Mouse (Mus musculus) CH12.LX (cell line): ENCODE results near the gene Sac3d1. TPM values are rescaled to one million over a fixed set of nuclear protein-coding genes. Genes with fewer than 3 reads are reported as not detected.
A peak's percentile ranks its signal among the peaks of the same experiment; 100 is the strongest.

ENCODE experiments used
- DNase-seq: peaks from one replicate; pipeline ENCODE4 v3.0.0-alpha.2; 2013; ENCODE audit errors: extremely low read depth
- H3K27ac ChIP-seq: 2 replicates; pipeline ENCODE4 v1.5.1; 2012; ENCODE audit warnings: low read depth, mild to moderate bottlenecking, control low read depth, moderate library complexity; ENCODE audit not compliant: insufficient read depth
- H3K27me3 ChIP-seq: replicated peaks from 2 replicates; pipeline ENCODE3; 2012; ENCODE audit warnings: inconsistent platforms
- H3K36me3 ChIP-seq, 2 experiments: replicated peaks in 1 of 2; 2 replicates each; pipeline versions ENCODE3 to v1.6.1; 2012; ENCODE audit warnings: inconsistent platforms in 1 of 2, low read length in 1 of 2, mild to moderate bottlenecking in 1 of 2, mixed read lengths in 1 of 2, moderate library complexity in 1 of 2; ENCODE audit not compliant: control insufficient read depth in 1 of 2, insufficient read depth in 1 of 2
- H3K4me1 ChIP-seq, 2 experiments: 2 replicates each; pipeline ENCODE4 v1.6.1; 2012; ENCODE audit warnings: inconsistent platforms in 1 of 2, moderate library complexity in 1 of 2; ENCODE audit not compliant: insufficient read depth in 2 of 2, control insufficient read depth in 1 of 2
- H3K4me2 ChIP-seq: 2 replicates; pipeline ENCODE4 v1.6.1; 2012; ENCODE audit warnings: low read depth, mild to moderate bottlenecking, control low read depth; ENCODE audit not compliant: poor library complexity, insufficient read depth, severe bottlenecking
- H3K4me3 ChIP-seq, 3 experiments: fragments of 150-350 bp in 1 of 3; sonication (generic) in 1 of 3; replicated peaks in 1 of 3; 2 replicates each; pipeline versions ENCODE3 to v1.5.1; 2011 to 2012; ENCODE audit warnings: low read depth in 2 of 3, low read length in 2 of 3, mild to moderate bottlenecking in 2 of 3, moderate library complexity in 2 of 3, control low read depth in 1 of 3, improper control_type of control experiment in 1 of 3, inconsistent platforms in 1 of 3, mixed read lengths in 1 of 3; ENCODE audit not compliant: poor library complexity in 1 of 3
- H3K79me2 ChIP-seq: replicated peaks from 2 replicates; pipeline ENCODE4 v1.6.1; 2012; ENCODE audit warnings: mild to moderate bottlenecking, moderate library complexity; ENCODE audit not compliant: control insufficient read depth, poor library complexity, insufficient read depth, severe bottlenecking; ENCODE audit errors: extremely low read depth
- H3K9ac ChIP-seq: 2 replicates; pipeline ENCODE4 v1.6.1; 2012; ENCODE audit warnings: low read depth, mild to moderate bottlenecking, control low read depth, moderate library complexity; ENCODE audit not compliant: insufficient read depth
- H3K9me3 ChIP-seq: replicated peaks from 2 replicates; pipeline ENCODE3; 2012; ENCODE audit warnings: low read length, inconsistent platforms, mixed read lengths
- CHD2 ChIP-seq: IDR thresholded peaks from 2 replicates; pipeline ENCODE4 v1.6.1; 2011; ENCODE audit warnings: low read length, improper control_type of control experiment
- CTCF ChIP-seq, 2 experiments: IDR thresholded peaks in 1 of 2; conservative IDR thresholded peaks in 1 of 2; 2 replicates each; pipeline ENCODE4 v1.5.1; 2011 to 2012; ENCODE audit warnings: low read depth in 2 of 2, low read length in 2 of 2, improper control_type of control experiment in 1 of 2, inconsistent platforms in 1 of 2, mild to moderate bottlenecking in 1 of 2, moderate library complexity in 1 of 2
- E2F4 ChIP-seq: IDR thresholded peaks from 2 replicates; pipeline ENCODE4 v1.6.1; 2011; ENCODE audit warnings: low read depth, low read length, improper control_type of control experiment; ENCODE audit not compliant: insufficient replicate concordance
- ELF1 ChIP-seq: IDR thresholded peaks from 2 replicates; pipeline ENCODE4 v1.6.1; 2014; ENCODE audit warnings: low read depth, mild to moderate bottlenecking, inconsistent platforms, low read length, improper control_type of control experiment
- EP300 ChIP-seq: IDR thresholded peaks from 2 replicates; pipeline ENCODE4 v1.6.1; 2011; ENCODE audit warnings: low read length, improper control_type of control experiment
- GABPA ChIP-seq: IDR thresholded peaks from 2 replicates; pipeline ENCODE4 v1.6.1; 2012; ENCODE audit warnings: low read depth, low read length, improper control_type of control experiment, inconsistent platforms; ENCODE audit not compliant: insufficient replicate concordance
- IRF4 ChIP-seq: IDR thresholded peaks from 2 replicates; pipeline ENCODE4 v1.6.1; 2014; ENCODE audit warnings: low read depth, mild to moderate bottlenecking, inconsistent platforms, low read length, improper control_type of control experiment
- MAFK ChIP-seq: IDR thresholded peaks from 2 replicates; pipeline ENCODE4 v1.6.1; 2011; ENCODE audit warnings: low read length, improper control_type of control experiment; ENCODE audit not compliant: insufficient replicate concordance
- MEF2A ChIP-seq: IDR thresholded peaks from 2 replicates; pipeline ENCODE4 v1.6.1; 2014; ENCODE audit warnings: low read depth, mild to moderate bottlenecking, inconsistent platforms, low read length, improper control_type of control experiment, borderline replicate concordance
- MXI1 ChIP-seq: IDR thresholded peaks from 2 replicates; pipeline ENCODE4 v1.6.1; 2011; ENCODE audit warnings: mild to moderate bottlenecking, low read depth, low read length, improper control_type of control experiment
- NRF1 ChIP-seq: IDR thresholded peaks from 2 replicates; pipeline ENCODE4 v1.6.1; 2014; ENCODE audit warnings: low read depth, mild to moderate bottlenecking, inconsistent platforms, low read length, improper control_type of control experiment, moderate library complexity
- PAX5 ChIP-seq: IDR thresholded peaks from 2 replicates; pipeline ENCODE4 v1.6.1; 2012; ENCODE audit warnings: low read length, inconsistent platforms, mixed read lengths
- RAD21 ChIP-seq: IDR thresholded peaks from 2 replicates; pipeline ENCODE4 v1.6.1; 2011; ENCODE audit warnings: low read depth, mild to moderate bottlenecking, low read length, improper control_type of control experiment, moderate library complexity
- RCOR1 ChIP-seq: conservative IDR thresholded peaks from 2 replicates; pipeline ENCODE4 v1.6.1; 2012; ENCODE audit warnings: low read depth, mild to moderate bottlenecking, inconsistent platforms, low read length, improper control_type of control experiment
- SIN3A ChIP-seq: IDR thresholded peaks from 2 replicates; pipeline ENCODE4 v1.6.1; 2012; ENCODE audit warnings: low read length, improper control_type of control experiment, inconsistent platforms
- SMC3 ChIP-seq: IDR thresholded peaks from 2 replicates; pipeline ENCODE4 v1.6.1; 2011; ENCODE audit warnings: low read depth, low read length, improper control_type of control experiment
- TCF12 ChIP-seq: IDR thresholded peaks from 2 replicates; pipeline ENCODE4 v1.6.1; 2014; ENCODE audit warnings: low read depth, mild to moderate bottlenecking, inconsistent platforms, low read length, improper control_type of control experiment
- UBTF ChIP-seq: IDR thresholded peaks from 2 replicates; pipeline ENCODE4 v1.6.1; 2012; ENCODE audit warnings: low read depth, mild to moderate bottlenecking, inconsistent platforms, low read length, improper control_type of control experiment, moderate library complexity
- ZC3H11A ChIP-seq: IDR thresholded peaks from 2 replicates; pipeline ENCODE4 v1.6.1; 2012; ENCODE audit warnings: low read depth, mild to moderate bottlenecking, inconsistent platforms, low read length, improper control_type of control experiment
- ZKSCAN1 ChIP-seq: IDR thresholded peaks from 2 replicates; pipeline ENCODE4 v1.6.1; 2012; ENCODE audit warnings: low read depth, inconsistent platforms, low read length, improper control_type of control experiment, borderline replicate concordance
- ZMIZ1 ChIP-seq: IDR thresholded peaks from 2 replicates; pipeline ENCODE4 v1.6.1; 2012; ENCODE audit warnings: low read depth, mild to moderate bottlenecking, inconsistent platforms, low read length, improper control_type of control experiment
- ZNF384 ChIP-seq: IDR thresholded peaks from 2 replicates; pipeline ENCODE4 v1.6.1; 2012; ENCODE audit warnings: low read depth, low read length, improper control_type of control experiment, inconsistent platforms
- dilution Hi-C: fragments of 300-500 bp; cut with MboI; formaldehyde crosslinking; loops from 2 replicates; pipeline ENCODE4 v1.14.3; 2020; ENCODE audit warnings: low sequenced_read_pairs; ENCODE audit not compliant: extremely low pct_unique_long_range_greater_than_20kb, extremely low pct_ligation_motif_present
- in situ Hi-C: fragments of 300-500 bp; cut with MboI; formaldehyde crosslinking; loops from 3 replicates; pipeline ENCODE4 v1.14.3; 2019; ENCODE audit warnings: low sequenced_read_pairs, low pct_ligation_motif_present, low pct_unique_long_range_greater_than_20kb, mixed read lengths
- polyA plus RNA-seq: library from polyadenylated mRNA; unstranded; fragments of >175 nt; gene quantifications from 2 replicates; pipeline ENCODE4 v1.2.1, GENCODE M21; 2012; ENCODE audit warnings: low read depth; ENCODE audit not compliant: insufficient read length
- total RNA-seq, 2 experiments: library from RNA; depleted of rRNA; stranded (reverse); fragments of 300-350 nt in 1 of 2; fragments of >200 nt in 1 of 2; gene quantifications; 2 replicates each; pipeline ENCODE4 v1.2.3; 2012 to 2014

The Sac3d1 gene
- total and polyA plus RNA-seq, 3 experiments, result 27.0 to 31.9 (median 29.8) TPM

GRCm38 (mm10) chr19:6067011-6067723 lies 51.3 kb downstream of the Sac3d1 start:
- H3K79me2 ChIP-seq, result peaks cover 5% of the 10 kb centered on the region
- peaks cover 33 to 56% of the 10 kb centered on the region in 2 experiments for H3K36me3 ChIP-seq
- H3K9me3 ChIP-seq, result no peaks in the 10 kb centered on the region
- H3K27ac ChIP-seq, result no peak overlapping the region
- no peaks in the 10 kb centered on the region for H3K27me3 ChIP-seq
- H3K4me1 ChIP-seq, result peaks cover 14 to 43% of the 10 kb centered on the region in 2 experiments
- dilution Hi-C loops (no loop called here), in situ Hi-C loops (loop anchor here (10.0 kb wide), 1 partner anchor 102 kb away; the partner anchor contains the start of gene Pola2)
- peak overlapping the region; percentile 30 for H3K9ac ChIP-seq
- DNase-seq, result peak; percentile 88
- peak overlapping the region; percentile 42 to 53 (median 47) for H3K4me3 ChIP-seq
- TF ChIP-seq MEF2A (no peak), UBTF (no peak), MAFK (no peak), TCF12 (no peak), RAD21 (peak; percentile 30), NRF1 (0 out of 2 replicates have a peak, but pooled peaks have one; percentile 14), RCOR1 (0 out of 2 replicates have a peak, but pooled peaks have one; percentile 25), SMC3 (peak; percentile 76), CTCF (conservative IDR thresholded peaks at IDR 0.05 in 1 of 2, IDR thresholded peaks at IDR 0.05 in 1 of 2; ENCODE audit: low read depth in 2 of 2, low read length in 2 of 2) (peak; percentile 35 to 89; a peak in 3 of 4 replicates), ELF1 (no peak)
- TF ChIP-seq, all 38 proteins: peak for 5
- peak overlapping the region; percentile 88 for H3K4me2 ChIP-seq

- no peaks in the 10 kb centered on the region for H3K27me3 ChIP-seq
- H3K36me3 ChIP-seq, result peaks cover 32 to 52% of the 10 kb centered on the region in 2 experiments
- no peak overlapping the region for H3K27ac ChIP-seq
- H3K9me3 ChIP-seq, result no peaks in the 10 kb centered on the region
- peaks cover 5% of the 10 kb centered on the region for H3K79me2 ChIP-seq
- no peak for TF ChIP-seq TCF12
- no peak for TF ChIP-seq MXI1
- TF ChIP-seq PAX5, result no peak
- TF ChIP-seq E2F4, result no peak
- no peak for TF ChIP-seq CHD2
- TF ChIP-seq SIN3A, result no peak
- TF ChIP-seq EP300, result no peak
- no peak for TF ChIP-seq IRF4
- no peak for TF ChIP-seq ZNF384
- TF ChIP-seq ZKSCAN1, result no peak
- no peak for TF ChIP-seq ZC3H11A
- no peak for TF ChIP-seq ZMIZ1
- no peak for TF ChIP-seq GABPA
- no peak overlapping the region for H3K9ac ChIP-seq
- DNase-seq, result no peak
- H3K4me1 ChIP-seq, result peaks cover 14 to 44% of the 10 kb centered on the region in 2 experiments
- in situ Hi-C loops (loop anchor here (10.0 kb wide), 1 partner anchor 102 kb away; the partner anchor contains the start of gene Pola2), dilution Hi-C loops (no loop called here)
- H3K4me3 ChIP-seq, result peak overlapping the region in 1 of 3 experiments; percentile 53
- peak overlapping the region; percentile 88 for H3K4me2 ChIP-seq
These were observed 51.9 kb downstream of the Sac3d1 start for GRCm38 (mm10) chr19:6066571-6066970.

Other genes with a start within 250 kb of the Sac3d1 start
Only the 20 nearest of the 32 such genes appear.
- 34.6 and 40.2 TPM in 2 replicates for gene Capn1, start 102.8 kb downstream of the Sac3d1 start, total RNA-seq (2012; rRNA removed)
- 19.3 and 20.0 TPM in 2 replicates for gene Capn1, start 102.8 kb downstream of the Sac3d1 start, total RNA-seq (2014; rRNA removed)
- gene Capn1, start 102.8 kb downstream of the Sac3d1 start, polyA plus RNA-seq, result 42.9 and 43.7 TPM in 2 replicates
- gene Syvn1, start 72.1 kb downstream of the Sac3d1 start, total RNA-seq (2012; rRNA removed), result 26.8 and 32.0 TPM in 2 replicates
- gene Syvn1, start 72.1 kb downstream of the Sac3d1 start, total RNA-seq (2014; rRNA removed), result 13.5 and 16.5 TPM in 2 replicates
- gene Syvn1, start 72.1 kb downstream of the Sac3d1 start, polyA plus RNA-seq, result 82.5 and 106 TPM in 2 replicates
- 37.4 and 49.8 TPM in 2 replicates for gene Mrpl49, start 60.9 kb downstream of the Sac3d1 start, total RNA-seq (2012; rRNA removed)
- 59.0 and 60.9 TPM in 2 replicates for gene Mrpl49, start 60.9 kb downstream of the Sac3d1 start, total RNA-seq (2014; rRNA removed)
- gene Mrpl49, start 60.9 kb downstream of the Sac3d1 start, polyA plus RNA-seq, result 55.6 and 66.6 TPM in 2 replicates
- gene Fau, start 60.8 kb downstream of the Sac3d1 start, total RNA-seq (2012; rRNA removed), result 2,266 and 2,403 TPM in 2 replicates
- gene Fau, start 60.8 kb downstream of the Sac3d1 start, total RNA-seq (2014; rRNA removed), result 1,142 and 1,239 TPM in 2 replicates
- gene Fau, start 60.8 kb downstream of the Sac3d1 start, polyA plus RNA-seq, result 2,522 and 2,776 TPM in 2 replicates
- gene Znhit2, start 57.5 kb downstream of the Sac3d1 start, total RNA-seq (2012; rRNA removed), result 29.2 and 32.7 TPM in 2 replicates
- 20.9 and 22.6 TPM in 2 replicates for gene Znhit2, start 57.5 kb downstream of the Sac3d1 start, total RNA-seq (2014; rRNA removed)
- 20.1 and 20.5 TPM in 2 replicates for gene Znhit2, start 57.5 kb downstream of the Sac3d1 start, polyA plus RNA-seq
- gene Tm7sf2, start 50.3 kb downstream of the Sac3d1 start, total RNA-seq (2012; rRNA removed), result 8.7 and 10.8 TPM in 2 replicates
- gene Tm7sf2, start 50.3 kb downstream of the Sac3d1 start, total RNA-seq (2014; rRNA removed), result 8.8 and 11.7 TPM in 2 replicates
- 7.9 and 15.1 TPM in 2 replicates for gene Tm7sf2, start 50.3 kb downstream of the Sac3d1 start, polyA plus RNA-seq
- 44.7 and 48.2 TPM in 2 replicates for gene Vps51, start 41.4 kb downstream of the Sac3d1 start, total RNA-seq (2012; rRNA removed)
- 37.0 and 37.7 TPM in 2 replicates for gene Vps51, start 41.4 kb downstream of the Sac3d1 start, total RNA-seq (2014; rRNA removed)
- 44.1 and 51.2 TPM in 2 replicates for gene Vps51, start 41.4 kb downstream of the Sac3d1 start, polyA plus RNA-seq
- not detected in 2 replicates for gene Tmem262, start 38.6 kb downstream of the Sac3d1 start, total RNA-seq (2012; rRNA removed)
- not detected in 2 replicates for gene Tmem262, start 38.6 kb downstream of the Sac3d1 start, total RNA-seq (2014; rRNA removed)
- not detected in 2 replicates for gene Tmem262, start 38.6 kb downstream of the Sac3d1 start, polyA plus RNA-seq
- not detected in 2 replicates for gene Gm28374, start 36.4 kb downstream of the Sac3d1 start, total RNA-seq (2012; rRNA removed)
- 0.40 and 0.42 TPM in 2 replicates for gene Gm28374, start 36.4 kb downstream of the Sac3d1 start, total RNA-seq (2014; rRNA removed)
- 0.57 TPM in 1 of 2 replicates, not detected in the other for gene Gm28374, start 36.4 kb downstream of the Sac3d1 start, polyA plus RNA-seq
- 26.8 and 29.4 TPM in 2 replicates for gene Zfpl1, start 33.7 kb downstream of the Sac3d1 start, total RNA-seq (2012; rRNA removed)
- gene Zfpl1, start 33.7 kb downstream of the Sac3d1 start, total RNA-seq (2014; rRNA removed), result 23.1 and 26.1 TPM in 2 replicates
- gene Zfpl1, start 33.7 kb downstream of the Sac3d1 start, polyA plus RNA-seq, result 30.5 and 40.9 TPM in 2 replicates
- gene Cdca5, start 33.7 kb downstream of the Sac3d1 start, total RNA-seq (2012; rRNA removed), result 51.5 and 59.2 TPM in 2 replicates
- 62.7 and 67.8 TPM in 2 replicates for gene Cdca5, start 33.7 kb downstream of the Sac3d1 start, total RNA-seq (2014; rRNA removed)
- gene Cdca5, start 33.7 kb downstream of the Sac3d1 start, polyA plus RNA-seq, result 80.6 and 81.6 TPM in 2 replicates
- gene AC131692.1, start 24.2 kb downstream of the Sac3d1 start, total RNA-seq (2012; rRNA removed), result 0.81 and 0.84 TPM in 2 replicates
- 0.42 and 0.74 TPM in 2 replicates for gene AC131692.1, start 24.2 kb downstream of the Sac3d1 start, total RNA-seq (2014; rRNA removed)
- gene AC131692.1, start 24.2 kb downstream of the Sac3d1 start, polyA plus RNA-seq, result 4.6 and 4.7 TPM in 2 replicates
- gene Naaladl1, start 12.9 kb downstream of the Sac3d1 start, total RNA-seq (2012; rRNA removed), result 0.25 and 0.34 TPM in 2 replicates
- 0.20 and 0.24 TPM in 2 replicates for gene Naaladl1, start 12.9 kb downstream of the Sac3d1 start, total RNA-seq (2014; rRNA removed)
- 1.1 and 1.9 TPM in 2 replicates for gene Naaladl1, start 12.9 kb downstream of the Sac3d1 start, polyA plus RNA-seq
- gene Snx15, start 9.7 kb upstream of the Sac3d1 start, total RNA-seq (2012; rRNA removed), result 15.6 and 17.4 TPM in 2 replicates
- gene Snx15, start 9.7 kb upstream of the Sac3d1 start, total RNA-seq (2014; rRNA removed), result 14.0 and 15.3 TPM in 2 replicates
- 14.4 and 15.7 TPM in 2 replicates for gene Snx15, start 9.7 kb upstream of the Sac3d1 start, polyA plus RNA-seq
- gene Batf2, start 22.3 kb upstream of the Sac3d1 start, total RNA-seq (2012; rRNA removed), result not detected in 2 replicates
- not detected in 2 replicates for gene Batf2, start 22.3 kb upstream of the Sac3d1 start, total RNA-seq (2014; rRNA removed)
- not detected in 2 replicates for gene Batf2, start 22.3 kb upstream of the Sac3d1 start, polyA plus RNA-seq
- gene Arl2, start 22.9 kb upstream of the Sac3d1 start, total RNA-seq (2012; rRNA removed), result 35.4 and 48.4 TPM in 2 replicates
- 23.9 and 27.9 TPM in 2 replicates for gene Arl2, start 22.9 kb upstream of the Sac3d1 start, total RNA-seq (2014; rRNA removed)
- 28.0 and 36.9 TPM in 2 replicates for gene Arl2, start 22.9 kb upstream of the Sac3d1 start, polyA plus RNA-seq
- gene Majin, start 65.7 kb upstream of the Sac3d1 start, total RNA-seq (2012; rRNA removed), result not detected in 2 replicates
- not detected in 2 replicates for gene Majin, start 65.7 kb upstream of the Sac3d1 start, total RNA-seq (2014; rRNA removed)
- not detected in 2 replicates for gene Majin, start 65.7 kb upstream of the Sac3d1 start, polyA plus RNA-seq
- not detected in 2 replicates for gene Gpha2, start 107.7 kb upstream of the Sac3d1 start, total RNA-seq (2012; rRNA removed)
- not detected in 2 replicates for gene Gpha2, start 107.7 kb upstream of the Sac3d1 start, total RNA-seq (2014; rRNA removed)
- not detected in 2 replicates for gene Gpha2, start 107.7 kb upstream of the Sac3d1 start, polyA plus RNA-seq
- gene Ppp2r5b, start 117.2 kb upstream of the Sac3d1 start, total RNA-seq (2012; rRNA removed), result 7.8 and 9.8 TPM in 2 replicates
- 2.8 and 3.0 TPM in 2 replicates for gene Ppp2r5b, start 117.2 kb upstream of the Sac3d1 start, total RNA-seq (2014; rRNA removed)
- gene Ppp2r5b, start 117.2 kb upstream of the Sac3d1 start, polyA plus RNA-seq, result 3.4 and 4.1 TPM in 2 replicates
- 9.5 and 10.0 TPM in 2 replicates for gene Atg2a, start 123.0 kb upstream of the Sac3d1 start, total RNA-seq (2012; rRNA removed)
- 2.3 and 2.8 TPM in 2 replicates for gene Atg2a, start 123.0 kb upstream of the Sac3d1 start, total RNA-seq (2014; rRNA removed)
- gene Atg2a, start 123.0 kb upstream of the Sac3d1 start, polyA plus RNA-seq, result 9.4 and 13.9 TPM in 2 replicates